8 mouse cellular contexts compared by ENCODE assay signal in genomic region chr11:121201436-121202198, GRCm38 (mm10). TPM values are rescaled to one million over a fixed set of nuclear protein-coding genes. Genes with fewer than 3 reads are reported as not detected.
A peak's percentile ranks its signal among the peaks of the same experiment; 100 is the strongest.
DNase-seq lines count a peak whose midpoint lies in the region; ATAC-seq lines count a peak whose summit lies in the region.

No protein-coding gene starts in this region.

- no peaks in the 10 kb centered on the region for H3K4me1 ChIP-seq in neural tube, embryonic 11.5 days (ENCODE audit: control insufficient read depth, insufficient read depth, low read length)
- H3K4me1 ChIP-seq in neural tube, embryonic 15.5 days: peaks cover 14% of the 10 kb centered on the region

- no peak overlapping the region for H3K4me3 ChIP-seq in neural tube, embryonic 11.5 days (ENCODE audit: low read depth, low read length)
- H3K4me3 ChIP-seq in neural tube, embryonic 15.5 days (replicated peaks): no peak overlapping the region

- 72% methylated on average over 11 of the region's 11 CpGs for WGBS in neural tube, embryonic 11.5 days
- 51% methylated on average over 11 of the region's 11 CpGs for WGBS in neural tube, embryonic 15.5 days

- H3K36me3 ChIP-seq in neural tube, embryonic 11.5 days (ENCODE audit: control insufficient read depth, insufficient read depth, low read length): no peaks in the 10 kb centered on the region
- peaks cover 16% of the 10 kb centered on the region; the same call in 1 of the 2 replicates for H3K36me3 ChIP-seq in neural tube, embryonic 15.5 days

- no peak overlapping the region for H3K9ac ChIP-seq in neural tube, embryonic 11.5 days (ENCODE audit: low read length)
- no peak overlapping the region for H3K9ac ChIP-seq in neural tube, embryonic 15.5 days (replicated peaks)

- no peak overlapping the region for H3K27ac ChIP-seq in neural tube, embryonic 11.5 days (ENCODE audit: low read depth, low read length)
- no peak overlapping the region for H3K27ac ChIP-seq in neural tube, embryonic 15.5 days (replicated peaks)

- H3K27me3 ChIP-seq in neural tube, embryonic 11.5 days (ENCODE audit: control insufficient read depth, insufficient read depth, low read length): no peaks in the 10 kb centered on the region
- no peaks in the 10 kb centered on the region for H3K27me3 ChIP-seq in neural tube, embryonic 15.5 days (replicated peaks)

- ATAC-seq in neural tube, embryonic 11.5 days (ENCODE audit: insufficient read depth, low FRiP score, low TSS enrichment): no peak
- no peak for ATAC-seq in neural tube, embryonic 15.5 days (ENCODE audit: low FRiP score)
- no peak for ATAC-seq in megakaryocyte-erythroid progenitor cell, adult 5-6 weeks (replicated peaks; ENCODE audit: low FRiP score, low TSS enrichment, poor library complexity, severe bottlenecking)

- H3K4me2 ChIP-seq in neural tube, embryonic 11.5 days (ENCODE audit: low read depth): no peak overlapping the region
- H3K4me2 ChIP-seq in neural tube, embryonic 15.5 days: no peak overlapping the region

- H3K9me3 ChIP-seq in neural tube, embryonic 11.5 days (ENCODE audit: control insufficient read depth, low read length): no peaks in the 10 kb centered on the region
- no peaks in the 10 kb centered on the region for H3K9me3 ChIP-seq in neural tube, embryonic 15.5 days (replicated peaks)

- intact Hi-C loops in gastrocnemius, postnatal 14 days (cut with DNase I; ENCODE audit: low total_unique reads): no loop called here

- DNase-seq in gastrocnemius, adult 18-20 months (ENCODE audit: low spot score): peak; percentile 59
- DNase-seq in gastrocnemius, postnatal 14 days: no peak
- DNase-seq in neural tube, embryonic 11.5 days (ENCODE audit: low spot score): peak; percentile 16
- DNase-seq in c-Kit-positive CD71-negative TER-119-negative erythroid progenitor cells, embryonic 14.5 days (ENCODE audit: low read depth): peak; percentile 22
- DNase-seq in layer of hippocampus, adult 9-11 months: peak; percentile 37
- DNase-seq in telencephalon, adult 2 months (ENCODE audit: low read depth, low spot score): peak; percentile 27

RNA-seq across cellular contexts. Expression of gene Hexdc, which starts 2.6 kb away (rescaled TPM):
- 1 to 10 TPM; 5.7 to 7.1 TPM for total RNA-seq in gastrocnemius, adult 18-20 months (2021)
- 1 to 10 TPM; 6.0 to 7.7 TPM for total RNA-seq in gastrocnemius, postnatal 14 days (2021)
- 7.0 and 7.6 TPM in 2 replicates for polyA plus RNA-seq in neural tube, embryonic 11.5 days (2014; fragmentation: Nextera tagmentation; extraction: Ambion mirVana)
- polyA plus RNA-seq in neural tube, embryonic 15.5 days (2015; fragmentation: Nextera tagmentation; extraction: Ambion mirVana): 28.9 and 35.1 TPM in 2 replicates
- 7.2 and 7.7 TPM in 2 replicates for total RNA-seq in megakaryocyte-erythroid progenitor cell, adult 5-6 weeks (2014; fragmentation: Nextera tagmentation)
- total RNA-seq in megakaryocyte-erythroid progenitor cell, adult 5-6 weeks (2017): 4.5 and 6.0 TPM in 2 replicates

RNA-seq across cellular contexts. Expression of gene Ogfod3, which starts 2.9 kb away (rescaled TPM):
- 10 to 100 TPM; 12.3 TPM for total RNA-seq in gastrocnemius, adult 18-20 months (2021)
- total RNA-seq in gastrocnemius, postnatal 14 days (2021): 10 to 100 TPM; 10.0 to 12.0 TPM
- 17.8 and 19.8 TPM in 2 replicates for polyA plus RNA-seq in neural tube, embryonic 11.5 days (2014; fragmentation: Nextera tagmentation; extraction: Ambion mirVana)
- polyA plus RNA-seq in neural tube, embryonic 15.5 days (2015; fragmentation: Nextera tagmentation; extraction: Ambion mirVana): 26.8 and 31.7 TPM in 2 replicates
- total RNA-seq in megakaryocyte-erythroid progenitor cell, adult 5-6 weeks (2014; fragmentation: Nextera tagmentation): 7.8 and 16.0 TPM in 2 replicates
- 8.2 and 13.5 TPM in 2 replicates for total RNA-seq in megakaryocyte-erythroid progenitor cell, adult 5-6 weeks (2017)

RNA-seq across cellular contexts. Expression of gene Cybc1, which starts 27.5 kb away (rescaled TPM):
- 1 to 10 TPM; 2.6 to 2.9 TPM for total RNA-seq in gastrocnemius, adult 18-20 months (2021)
- total RNA-seq in gastrocnemius, postnatal 14 days (2021): 1 to 10 TPM; 4.4 to 5.6 TPM
- polyA plus RNA-seq in neural tube, embryonic 11.5 days (2014; fragmentation: Nextera tagmentation; extraction: Ambion mirVana): 42.3 and 45.7 TPM in 2 replicates
- 35.7 and 38.9 TPM in 2 replicates for polyA plus RNA-seq in neural tube, embryonic 15.5 days (2015; fragmentation: Nextera tagmentation; extraction: Ambion mirVana)
- 30.0 and 42.6 TPM in 2 replicates for total RNA-seq in megakaryocyte-erythroid progenitor cell, adult 5-6 weeks (2014; fragmentation: Nextera tagmentation)
- 18.2 and 27.2 TPM in 2 replicates for total RNA-seq in megakaryocyte-erythroid progenitor cell, adult 5-6 weeks (2017)

RNA-seq across cellular contexts. Expression of gene Narf, which starts 35.4 kb away (rescaled TPM):
- 100 to 1,000 TPM in 1 of 2 experiments, 10 to 100 TPM in 1; 75.8 to 117 TPM for total RNA-seq in gastrocnemius, adult 18-20 months (2021)
- 10 to 100 TPM; 40.9 to 56.1 TPM for total RNA-seq in gastrocnemius, postnatal 14 days (2021)
- 77.8 and 87.0 TPM in 2 replicates for polyA plus RNA-seq in neural tube, embryonic 11.5 days (2014; fragmentation: Nextera tagmentation; extraction: Ambion mirVana)
- 85.9 and 99.1 TPM in 2 replicates for polyA plus RNA-seq in neural tube, embryonic 15.5 days (2015; fragmentation: Nextera tagmentation; extraction: Ambion mirVana)
- total RNA-seq in megakaryocyte-erythroid progenitor cell, adult 5-6 weeks (2014; fragmentation: Nextera tagmentation): 46.0 and 51.1 TPM in 2 replicates
- total RNA-seq in megakaryocyte-erythroid progenitor cell, adult 5-6 weeks (2017): 43.7 and 63.3 TPM in 2 replicates

RNA-seq across cellular contexts. Expression of gene Uts2r, which starts 41.5 kb away (rescaled TPM):
- total RNA-seq in gastrocnemius, adult 18-20 months (2021): 1 to 10 TPM in 1 of 2 experiments, under 1 TPM in 1; 0.62 to 1.0 TPM
- 1 to 10 TPM; 1.6 to 2.1 TPM for total RNA-seq in gastrocnemius, postnatal 14 days (2021)
- polyA plus RNA-seq in neural tube, embryonic 11.5 days (2014; fragmentation: Nextera tagmentation; extraction: Ambion mirVana): 0.19 TPM in 1 of 2 replicates, not detected in the other
- polyA plus RNA-seq in neural tube, embryonic 15.5 days (2015; fragmentation: Nextera tagmentation; extraction: Ambion mirVana): 0.46 and 0.47 TPM in 2 replicates
- not detected in 2 replicates for total RNA-seq in megakaryocyte-erythroid progenitor cell, adult 5-6 weeks (2014; fragmentation: Nextera tagmentation)
- total RNA-seq in megakaryocyte-erythroid progenitor cell, adult 5-6 weeks (2017): not detected in 2 replicates
